Mouse (Mus musculus) cerebellum, postnatal 25 days (tissue): ENCODE measurements around the gene Slc38a4.

ENCODE experiments used
- DNase-seq, 2 experiments: peaks; one replicate each; pipeline ENCODE4 v3.0.0; 2021; ENCODE audit warnings: mixed read lengths in 2 of 2

Slc38a4 gene

GRCm38 (mm10) chr15:97050436-97050835 lies 5.3 kb downstream of the Slc38a4 start:
- DNase-seq: no peak

- DNase-seq: no peak
Measured at GRCm38 (mm10) chr15:97050011-97050410, 5.7 kb downstream of the Slc38a4 start.

GRCm38 (mm10) chr15:97049281-97049841 lies 6.4 kb downstream of the Slc38a4 start:
- DNase-seq: no peak

GRCm38 (mm10) chr15:97048267-97048666 lies 7.5 kb downstream of the Slc38a4 start:
- no peak for DNase-seq

GRCm38 (mm10) chr15:97043921-97044320 lies 11.8 kb downstream of the Slc38a4 start:
- no peak for DNase-seq

- no peak for DNase-seq
Measured at GRCm38 (mm10) chr15:97042001-97042491, 13.7 kb downstream of the Slc38a4 start.

GRCm38 (mm10) chr15:97041182-97041581 lies 14.6 kb downstream of the Slc38a4 start:
- DNase-seq: no peak

GRCm38 (mm10) chr15:97037710-97038109 lies 18.0 kb downstream of the Slc38a4 start:
- no peak for DNase-seq

- DNase-seq: no peak
Measured at GRCm38 (mm10) chr15:97035892-97036291, 19.9 kb downstream of the Slc38a4 start.

- DNase-seq: no peak
Measured at GRCm38 (mm10) chr15:97033485-97033991, 22.2 kb downstream of the Slc38a4 start.

DNA sequence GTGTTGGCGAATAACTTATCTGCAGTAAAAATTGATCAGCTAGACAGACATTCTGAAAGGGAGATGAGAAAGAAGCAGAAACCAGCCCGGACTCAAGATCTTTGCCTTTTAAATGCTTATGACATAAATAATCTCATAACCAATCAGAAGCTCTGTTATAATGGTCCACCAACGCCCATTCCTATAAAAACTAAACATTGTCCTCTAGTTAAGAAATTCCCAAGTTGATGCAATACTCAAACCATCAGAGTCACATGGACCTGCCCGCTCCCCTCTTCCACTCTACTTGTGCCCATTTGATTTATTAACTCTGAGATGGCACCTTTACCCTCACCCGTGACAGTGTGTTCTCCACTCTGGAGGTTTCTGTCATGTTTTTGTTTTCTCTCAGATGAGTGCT lies 23.9 kb downstream of the Slc38a4 start:
- DNase-seq: no peak

GRCm38 (mm10) chr15:97030984-97031492 lies 24.7 kb downstream of the Slc38a4 start:
- DNase-seq: no peak

DNA sequence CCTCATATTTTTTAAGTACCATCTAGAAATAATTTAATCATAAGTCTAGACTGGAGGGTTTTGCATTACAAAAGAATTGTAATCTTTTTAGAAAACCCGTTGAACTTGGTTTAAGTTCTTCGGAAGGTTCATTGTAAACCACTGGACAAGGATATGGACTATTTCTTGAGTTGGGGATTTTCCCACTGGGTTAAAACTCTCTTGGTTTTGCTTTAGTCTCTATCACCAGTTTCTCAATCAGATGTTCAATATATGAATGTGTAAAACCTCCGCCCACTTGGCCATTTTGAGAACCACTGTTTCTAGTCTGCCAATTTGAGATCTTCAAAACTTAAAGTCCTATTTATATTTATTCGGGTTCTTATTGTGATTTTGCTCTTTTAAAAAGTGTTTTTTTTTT lies 25.6 kb downstream of the Slc38a4 start:
- no peak for DNase-seq

DNA sequence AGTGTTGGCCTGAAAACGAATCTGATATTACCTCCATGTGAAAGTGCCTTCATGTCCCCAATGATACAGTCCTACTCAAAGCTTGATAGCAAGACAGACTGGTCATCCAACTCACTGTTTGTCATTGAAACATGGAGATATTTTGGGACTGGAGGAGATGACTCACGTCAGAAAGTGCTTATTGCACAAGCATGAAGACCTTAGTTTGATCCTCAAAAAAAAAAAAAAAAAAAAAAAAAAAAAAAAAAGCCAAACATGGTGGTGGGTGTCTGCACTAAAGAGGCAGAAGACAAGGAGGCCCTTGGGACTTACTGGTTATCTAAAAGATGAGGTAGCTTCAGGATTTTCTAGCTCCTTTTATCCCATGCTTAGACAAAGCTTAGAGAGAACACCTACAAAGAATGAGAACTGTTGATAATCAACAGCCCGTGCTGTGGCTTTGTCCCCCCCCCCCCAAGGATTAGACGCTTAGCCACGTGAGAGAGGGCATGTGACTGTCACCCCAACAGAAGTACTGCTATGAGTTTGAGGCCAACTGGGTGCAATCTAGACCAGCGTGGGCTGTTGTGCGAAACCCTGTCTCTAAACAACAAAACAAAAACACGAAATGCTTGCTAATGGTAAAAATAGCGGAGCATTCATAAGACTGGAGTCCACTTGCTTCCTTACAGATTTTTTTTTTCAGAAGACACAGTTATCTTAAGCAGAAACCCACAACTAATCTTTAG lies 26.5 kb downstream of the Slc38a4 start:
- DNase-seq: no peak

DNA sequence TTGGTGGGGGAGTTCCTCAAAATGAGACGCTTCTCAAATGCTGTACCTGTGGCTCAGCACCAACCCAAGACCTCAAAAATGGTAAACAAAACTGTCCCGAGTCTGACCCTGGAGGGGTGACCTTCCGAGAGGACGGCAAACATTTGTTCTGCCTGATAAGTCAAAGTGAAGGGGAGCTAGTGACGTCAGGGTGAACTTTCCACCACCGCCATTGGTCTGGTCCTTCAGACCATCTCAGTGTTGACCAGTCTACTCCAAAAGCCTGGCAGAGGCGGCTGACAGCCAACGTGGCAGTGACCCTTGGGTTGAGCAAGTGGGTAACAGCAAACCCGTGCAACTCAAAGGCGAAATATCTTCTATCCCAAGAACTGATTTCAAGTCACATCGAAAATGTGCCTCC lies 27.1 kb downstream of the Slc38a4 start:
- no peak for DNase-seq

GRCm38 (mm10) chr15:97028046-97028634 lies 27.6 kb downstream of the Slc38a4 start:
- no peak for DNase-seq

- no peak for DNase-seq
Measured at GRCm38 (mm10) chr15:97026670-97027069, 29.1 kb downstream of the Slc38a4 start.

GRCm38 (mm10) chr15:97022764-97023163 lies 33.0 kb downstream of the Slc38a4 start:
- DNase-seq: no peak

- no peak for DNase-seq
Measured at GRCm38 (mm10) chr15:97022213-97022612, 33.5 kb downstream of the Slc38a4 start.

GRCm38 (mm10) chr15:97020221-97020620 lies 35.5 kb downstream of the Slc38a4 start:
- no peak for DNase-seq

GRCm38 (mm10) chr15:97019323-97019722 lies 36.4 kb downstream of the Slc38a4 start:
- no peak for DNase-seq

DNA sequence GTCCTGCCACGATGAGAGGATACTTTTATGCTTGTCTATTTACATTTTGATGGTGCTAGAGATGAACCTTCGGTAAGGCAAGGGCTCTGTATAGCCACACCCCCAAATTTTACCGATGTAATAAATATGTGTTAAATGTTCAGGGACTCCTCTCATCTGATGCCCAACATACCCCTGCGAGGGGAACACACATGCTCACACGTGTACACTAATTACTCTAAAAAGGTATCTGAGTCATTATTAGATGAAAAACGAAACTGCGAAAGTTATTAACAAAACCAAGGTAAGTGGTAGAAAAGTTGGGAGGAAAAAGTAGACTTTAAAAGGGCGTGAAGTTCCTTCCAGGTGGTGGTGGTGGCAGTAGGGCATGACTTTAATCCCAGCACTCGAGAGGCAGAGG lies 38.6 kb downstream of the Slc38a4 start:
- no peak for DNase-seq

DNA sequence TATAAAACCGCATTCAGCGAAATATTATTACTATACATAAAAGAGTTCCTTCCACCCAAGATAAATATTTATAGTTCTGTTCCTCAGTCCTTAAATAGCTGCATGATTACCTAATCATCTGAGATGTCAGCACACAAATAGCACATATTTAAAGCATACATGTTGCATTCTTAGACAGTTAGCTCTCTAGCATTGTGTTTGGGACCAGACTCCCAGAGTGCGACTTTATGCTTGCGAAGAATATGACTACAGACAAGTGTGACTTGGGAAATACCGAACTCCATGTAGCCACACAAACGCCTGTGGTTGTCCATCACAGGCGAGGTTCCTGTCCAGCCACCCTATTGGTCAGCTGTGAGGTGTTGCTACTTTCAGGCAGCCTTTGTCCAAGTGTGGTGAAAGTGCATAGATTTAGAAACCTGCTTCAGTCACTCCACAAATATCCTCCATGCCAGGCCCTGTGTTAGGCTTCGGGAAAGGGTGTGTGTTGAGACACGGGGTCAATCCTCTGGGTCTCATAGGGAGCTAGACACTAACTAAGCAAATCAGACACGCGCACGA lies 40.6 kb downstream of the Slc38a4 start:
- DNase-seq: no peak
